Mouse (Mus musculus) hindbrain, embryonic 14.5 days (tissue): ENCODE measurements at regions not wholly inside any gene's neighbourhood (a gene's known extent, or its start where the extent isn't known, plus 50 kb on each side); places are given as distances from the start of the nearest gene placed in this dataset.
"Not testable (repeated sequence)": the region's sequence is repeated elsewhere in the genome, so short reads cannot be mapped to it uniquely, and the experiment has no call there.

ENCODE experiments used
- ATAC-seq: fragments of 200-750 bp; cut with Nextera tagmentation; 2 replicates; pipeline ENCODE4 v1.8.0; 2017; ENCODE audit warnings: moderate number of reproducible peaks, mild to moderate bottlenecking, moderate TSS enrichment, moderate library complexity; ENCODE audit not compliant: low FRiP score
- DNase-seq: peaks from one replicate; pipeline ENCODE4 v3.0.0-alpha.2; 2015; ENCODE audit warnings: low spot score
- H3K27ac ChIP-seq: fragments of 300-500 bp; sonication (generic); 2 replicates; pipeline ENCODE4 v1.5.1; 2014; ENCODE audit warnings: mild to moderate bottlenecking, moderate library complexity
- H3K27me3 ChIP-seq: fragments of 300-500 bp; sonication (generic); 2 replicates; pipeline ENCODE4 v1.6.1; 2014; ENCODE audit warnings: mild to moderate bottlenecking, low read length, mixed read lengths; ENCODE audit not compliant: control insufficient read depth, insufficient read depth
- H3K36me3 ChIP-seq: fragments of 300-500 bp; sonication (generic); replicated peaks from 2 replicates; pipeline ENCODE4 v1.6.1; 2014; ENCODE audit not compliant: control insufficient read depth, insufficient read depth
- H3K4me1 ChIP-seq: fragments of 300-500 bp; sonication (generic); replicated peaks from 2 replicates; pipeline ENCODE4 v1.6.1; 2014; ENCODE audit warnings: antibody characterized with exemption, low read length, mixed read lengths; ENCODE audit not compliant: control insufficient read depth, insufficient read depth
- H3K4me2 ChIP-seq: fragments of 300-500 bp; sonication (generic); replicated peaks from 2 replicates; pipeline ENCODE4 v1.6.1; 2014; ENCODE audit warnings: mild to moderate bottlenecking, moderate library complexity
- H3K4me3 ChIP-seq: fragments of 300-500 bp; sonication (generic); replicated peaks from 2 replicates; pipeline ENCODE4 v1.5.1; 2014; ENCODE audit warnings: mild to moderate bottlenecking, low read length
- H3K9ac ChIP-seq: fragments of 300-500 bp; sonication (generic); 2 replicates; pipeline ENCODE4 v1.6.1; 2014
- H3K9me3 ChIP-seq: fragments of 300-500 bp; sonication (generic); 2 replicates; pipeline ENCODE4 v1.6.1; 2016; ENCODE audit warnings: low read length; ENCODE audit not compliant: control insufficient read depth
- WGBS: fragments of 180-500 bp; shearing (Covaris S2); extraction: QIAGEN DNeasy Blood & Tissue Kit; methylation state at CpG from one replicate; pipeline ENCODE4 v1.1.7; 2014; 5-methylcytosine and 5-hydroxymethylcytosine counted together

GRCm38 (mm10) chr2:147307488-147308386 is 54.0 kb upstream of the Pax1 start:
- Histone ChIP-seq H3K9ac (no peak overlapping the region), H3K4me3 (no peak overlapping the region)
- whole genome bisulfite sequencing: 15% methylated on average over 12 of the region's 12 CpGs

GRCm38 (mm10) chr2:147306728-147307127 is 55.0 kb upstream of the Pax1 start:
- 75% methylated on average over 6 of the region's 6 CpGs for WGBS
- no peaks in the 10 kb centered on the region for H3K36me3 ChIP-seq
- no peaks in the 10 kb centered on the region for H3K4me1 ChIP-seq
- no peak overlapping the region for H3K4me3 ChIP-seq
- H3K9ac ChIP-seq: no peak overlapping the region
- no peak overlapping the region for H3K27ac ChIP-seq
- ATAC-seq: no peak
- peaks cover 37% of the 10 kb centered on the region for H3K27me3 ChIP-seq
- no peak overlapping the region for H3K4me2 ChIP-seq
- H3K9me3 ChIP-seq: no peaks in the 10 kb centered on the region
- no peak for DNase-seq

More at GRCm38 (mm10) chr2:147307488-147308386, 54.0 kb upstream of the Pax1 start:
- Histone ChIP-seq H3K9me3 (no peaks in the 10 kb centered on the region), H3K4me2 (no peak overlapping the region; the same call in 1 of the 2 replicates), H3K4me1 (no peaks in the 10 kb centered on the region), H3K27me3 (peaks cover 37% of the 10 kb centered on the region), H3K27ac (no peak overlapping the region), H3K36me3 (no peaks in the 10 kb centered on the region)
- ATAC-seq: peak; percentile 92
- DNase-seq: peak; percentile 89

- no peaks in the 10 kb centered on the region for H3K9me3 ChIP-seq
- 24% methylated on average over 5 of the region's 5 CpGs for WGBS
- peaks cover 37% of the 10 kb centered on the region for H3K27me3 ChIP-seq
- H3K4me2 ChIP-seq: no peak overlapping the region
- no peak overlapping the region for H3K9ac ChIP-seq
- H3K36me3 ChIP-seq: no peaks in the 10 kb centered on the region
- DNase-seq (peak; percentile 83), ATAC-seq (0 out of 2 replicates have a peak, but pooled peaks have one; percentile 22)
- H3K4me3 ChIP-seq: no peak overlapping the region
- H3K27ac ChIP-seq: no peak overlapping the region
- no peaks in the 10 kb centered on the region for H3K4me1 ChIP-seq
These were observed 56.5 kb upstream of the Pax1 start for GRCm38 (mm10) chr2:147305262-147305661.

- Histone ChIP-seq H3K4me2 (no peak overlapping the region), H3K4me1 (no peaks in the 10 kb centered on the region), H3K36me3 (no peaks in the 10 kb centered on the region), H3K9me3 (no peaks in the 10 kb centered on the region), H3K27ac (no peak overlapping the region), H3K4me3 (no peak overlapping the region), H3K9ac (no peak overlapping the region), H3K27me3 (peaks cover 11% of the 10 kb centered on the region; the same call in 1 of the 2 replicates)
- 100% methylated on average over 1 of the region's 1 CpGs for WGBS
- no peak for ATAC-seq
- DNase-seq: no peak
These were observed 61.2 kb upstream of the Pax1 start for GRCm38 (mm10) chr2:147300503-147300902.

- no peak overlapping the region for H3K27ac ChIP-seq
- no peaks in the 10 kb centered on the region for H3K36me3 ChIP-seq
- no peaks in the 10 kb centered on the region for H3K4me1 ChIP-seq
- no peak for ATAC-seq
- no peaks in the 10 kb centered on the region for H3K9me3 ChIP-seq
- H3K27me3 ChIP-seq: peaks cover 6% of the 10 kb centered on the region; the same call in 1 of the 2 replicates
- H3K9ac ChIP-seq: no peak overlapping the region
- H3K4me2 ChIP-seq: no peak overlapping the region
- WGBS: 65% methylated on average over 3 of the region's 3 CpGs
- no peak overlapping the region for H3K4me3 ChIP-seq
- DNase-seq: no peak
These were observed 62.4 kb upstream of the Pax1 start for GRCm38 (mm10) chr2:147299359-147299758.

- WGBS: 30% methylated on average over 7 of the region's 7 CpGs
- Histone ChIP-seq H3K9ac (no peak overlapping the region), H3K36me3 (no peaks in the 10 kb centered on the region), H3K4me2 (no peak overlapping the region), H3K9me3 (no peaks in the 10 kb centered on the region), H3K4me3 (no peak overlapping the region), H3K27ac (peak overlapping the region; percentile 7; the same call in 1 of the 2 replicates), H3K27me3 (0 out of 2 replicates have a peak, but pooled peaks cover under 1% of the 10 kb centered on the region), H3K4me1 (no peaks in the 10 kb centered on the region)
- ATAC-seq: peak; percentile 94
- peak; percentile 77 for DNase-seq
These were observed 63.2 kb upstream of the Pax1 start for GRCm38 (mm10) chr2:147298499-147298896.

- no peaks in the 10 kb centered on the region for H3K36me3 ChIP-seq
- no peaks in the 10 kb centered on the region for H3K9me3 ChIP-seq
- no peak overlapping the region for H3K4me3 ChIP-seq
- 59% methylated on average over 11 of the region's 11 CpGs for WGBS
- DNase-seq: no peak
- peak; percentile 55; the same call in 1 of the 2 replicates for ATAC-seq
- no peaks in the 10 kb centered on the region for H3K27me3 ChIP-seq
- no peak overlapping the region for H3K4me2 ChIP-seq
- peak overlapping the region; percentile 7; the same call in 1 of the 2 replicates for H3K27ac ChIP-seq
- no peaks in the 10 kb centered on the region for H3K4me1 ChIP-seq
- no peak overlapping the region for H3K9ac ChIP-seq
These were observed 63.7 kb upstream of the Pax1 start for GRCm38 (mm10) chr2:147297876-147298498.

GRCm38 (mm10) chr2:147294926-147295325 is 66.8 kb upstream of the Pax1 start:
- WGBS: 91% methylated on average over 2 of the region's 2 CpGs
- H3K9me3 ChIP-seq, ATAC-seq, H3K4me2 ChIP-seq, H3K4me3 ChIP-seq, H3K36me3 ChIP-seq, H3K27me3 ChIP-seq, DNase-seq, H3K9ac ChIP-seq, H3K4me1 ChIP-seq, H3K27ac ChIP-seq: not testable (repeated sequence)

- no peak for ATAC-seq
- H3K36me3 ChIP-seq: no peaks in the 10 kb centered on the region
- H3K9ac ChIP-seq: no peak overlapping the region
- H3K4me1 ChIP-seq: no peaks in the 10 kb centered on the region
- no peaks in the 10 kb centered on the region for H3K9me3 ChIP-seq
- H3K27ac ChIP-seq: no peak overlapping the region
- no peak overlapping the region for H3K4me2 ChIP-seq
- H3K4me3 ChIP-seq: no peak overlapping the region
- 52% methylated on average over 3 of the region's 3 CpGs for WGBS
- no peak for DNase-seq
- H3K27me3 ChIP-seq: no peaks in the 10 kb centered on the region
These were observed 68.4 kb upstream of the Pax1 start for GRCm38 (mm10) chr2:147293294-147293688.
